Mouse (Mus musculus): ENCODE results near the gene Higd1b. TPM values are rescaled to one million over a fixed set of nuclear protein-coding genes. Genes with fewer than 3 reads are reported as not detected.
A peak's percentile ranks its signal among the peaks of the same experiment; 100 is the strongest.

Gene Higd1b
- 1 to 10 TPM in 1 of 2 experiments, under 1 TPM in 1; 0.66 to 2.9 TPM for total RNA-seq (2021)
- polyA plus RNA-seq (2012; rRNA removed) = 2.0 and 2.8 TPM in 2 replicates
- long read RNA-seq, partial matches to known transcripts = 0 of 2 reads
- long read RNA-seq, other reads (novel, unspliced or antisense) = 1 of 2 reads

- DNase-seq = no peak
Measured at GRCm38 (mm10) chr11:102835549-102835948, at the start of gene Higd1b. Higd1b (plus strand) TSS chr11:102835849.

- no peak for DNase-seq
Measured at GRCm38 (mm10) chr11:102787688-102788177, 47.9 kb upstream of the Higd1b start.

- peak; percentile 32 for DNase-seq
Measured at GRCm38 (mm10) chr11:102791682-102792445, 43.8 kb upstream of the Higd1b start.

- DNase-seq = no peak
Measured at GRCm38 (mm10) chr11:102794157-102794556, 41.5 kb upstream of the Higd1b start.

GRCm38 (mm10) chr11:102803453-102803852 lies 32.2 kb upstream of the Higd1b start:
- DNase-seq = no peak

GRCm38 (mm10) chr11:102808246-102808645 lies 27.4 kb upstream of the Higd1b start:
- no peak for DNase-seq

GRCm38 (mm10) chr11:102810721-102811485 lies 24.7 kb upstream of the Higd1b start:
- no peak for DNase-seq

- DNase-seq = no peak
Measured at GRCm38 (mm10) chr11:102814881-102815280, 20.8 kb upstream of the Higd1b start.

GRCm38 (mm10) chr11:102818121-102819020 lies 17.3 kb upstream of the Higd1b start:
- peak; percentile 63 for DNase-seq

- DNase-seq = peak; percentile 87
Measured at GRCm38 (mm10) chr11:102819021-102819782, 16.4 kb upstream of the Higd1b start, which contains the start of gene Gjc1. Gjc1 (minus strand) TSS chr11:102819700.

GRCm38 (mm10) chr11:102819783-102820385 lies 15.8 kb upstream of the Higd1b start:
- no peak for DNase-seq

GRCm38 (mm10) chr11:102820432-102820831 lies 15.2 kb upstream of the Higd1b start:
- no peak for DNase-seq

GRCm38 (mm10) chr11:102821231-102821630 lies 14.4 kb upstream of the Higd1b start:
- DNase-seq = no peak

- no peak for DNase-seq
Measured at GRCm38 (mm10) chr11:102826476-102826875, 9.2 kb upstream of the Higd1b start.

- DNase-seq = no peak
Measured at GRCm38 (mm10) chr11:102827097-102827496, 8.6 kb upstream of the Higd1b start.

- peak; percentile 67 for DNase-seq
Measured at GRCm38 (mm10) chr11:102830276-102830675, 5.4 kb upstream of the Higd1b start.

- DNase-seq = no peak
Measured at GRCm38 (mm10) chr11:102832700-102833297, 2.9 kb upstream of the Higd1b start.

GRCm38 (mm10) chr11:102834219-102834618 lies 1.4 kb upstream of the Higd1b start:
- no peak for DNase-seq

GRCm38 (mm10) chr11:102836146-102836545 lies 497 bp downstream of the Higd1b start:
- no peak for DNase-seq

- DNase-seq = no peak
Measured at GRCm38 (mm10) chr11:102837385-102837784, 1.7 kb downstream of the Higd1b start.
